Mouse (Mus musculus) duodenum, adult 2 months (tissue): ENCODE measurements around the gene Vmn1r17. TPM values are rescaled to one million over a fixed set of nuclear protein-coding genes. Genes with fewer than 3 reads are reported as not detected.

Source experiments
- polyA plus RNA-seq: library from polyadenylated mRNA; depleted of rRNA; stranded (reverse); fragments of >200 nt; gene quantifications from 2 replicates; pipeline ENCODE4 v1.2.3, GENCODE M21; 2012; ENCODE audit warnings: low replicate concordance; rRNA removed

Vmn1r17 gene
- not detected in 2 replicates for polyA plus RNA-seq

GRCm38 (mm10) chr6:57363627-57364026, at the start of gene Vmn1r17:
Gene Vmn1r17 (minus strand): TSS chr6:57363727.

GRCm38 (mm10) chr6:57403480-57403879, 40.0 kb upstream of the Vmn1r17 start, which contains the start of gene Vmn1r19:
Gene Vmn1r19 (plus strand): TSS chr6:57403780.

GRCm38 (mm10) chr6:57395683-57396082, 32.2 kb upstream of the Vmn1r17 start, which contains the start of gene Vmn1r18:
Gene Vmn1r18 (minus strand): TSS chr6:57395783.

GRCm38 (mm10) chr6:57329394-57329793, 34.1 kb downstream of the Vmn1r17 start, which contains the start of gene Vmn1r16:
Gene Vmn1r16 (minus strand): TSS chr6:57329494.

Other genes with a start within 250 kb of the Vmn1r17 start
- gene Vmn1r11, start 230.3 kb downstream of the Vmn1r17 start, polyA plus RNA-seq, result not detected in 2 replicates
- not detected in 2 replicates for gene Vmn1r12, start 206.8 kb downstream of the Vmn1r17 start, polyA plus RNA-seq
- gene Vmn1r13, start 160.4 kb downstream of the Vmn1r17 start, polyA plus RNA-seq, result not detected in 2 replicates
- gene Vmn1r14, start 132.0 kb downstream of the Vmn1r17 start, polyA plus RNA-seq, result not detected in 2 replicates
- gene Vmn1r15, start 105.8 kb downstream of the Vmn1r17 start, polyA plus RNA-seq, result not detected in 2 replicates
- not detected in 2 replicates for gene Vmn1r16, start 34.2 kb downstream of the Vmn1r17 start, polyA plus RNA-seq
- gene Vmn1r18, start 32.1 kb upstream of the Vmn1r17 start, polyA plus RNA-seq, result not detected in 2 replicates
- not detected in 2 replicates for gene Vmn1r19, start 40.1 kb upstream of the Vmn1r17 start, polyA plus RNA-seq
- not detected in 2 replicates for gene Vmn1r20, start 65.2 kb upstream of the Vmn1r17 start, polyA plus RNA-seq
- 0.09 and 0.19 TPM in 2 replicates for gene Ppm1k, start 171.7 kb upstream of the Vmn1r17 start, polyA plus RNA-seq
- 2.4 and 14.4 TPM in 2 replicates for gene Herc6, start 217.3 kb upstream of the Vmn1r17 start, polyA plus RNA-seq